Mouse (Mus musculus) urinary bladder, postnatal 4 days (tissue): ENCODE measurements around the gene Tnfsf9.
"Not testable (repeated sequence)": the region's sequence is repeated elsewhere in the genome, so short reads cannot be mapped to it uniquely, and the experiment has no call there.

Experiments used
- DNase-seq, 2 experiments: peaks; one replicate each; pipeline ENCODE4 v3.0.0; 2021 to 2022; ENCODE audit warnings: low spot score in 2 of 2

Tnfsf9 gene

GRCm38 (mm10) chr17:57134021-57134420, 28.9 kb downstream of the Tnfsf9 start:
- DNase-seq: not testable (repeated sequence)

- DNase-seq: no peak
These were observed 29.6 kb downstream of the Tnfsf9 start for GRCm38 (mm10) chr17:57134693-57135092.

- DNase-seq: no peak
These were observed 30.5 kb downstream of the Tnfsf9 start for GRCm38 (mm10) chr17:57135635-57136034.

GRCm38 (mm10) chr17:57138676-57139075, 33.6 kb downstream of the Tnfsf9 start:
- DNase-seq: no peak

- DNase-seq: no peak
These were observed 34.6 kb downstream of the Tnfsf9 start for GRCm38 (mm10) chr17:57139708-57140107.

GRCm38 (mm10) chr17:57143704-57144103, 38.6 kb downstream of the Tnfsf9 start:
- DNase-seq: no peak

- no peak for DNase-seq
These were observed 40.0 kb downstream of the Tnfsf9 start for GRCm38 (mm10) chr17:57145115-57145514.

- DNase-seq: no peak
These were observed 43.2 kb downstream of the Tnfsf9 start for GRCm38 (mm10) chr17:57148343-57148742.

DNA sequence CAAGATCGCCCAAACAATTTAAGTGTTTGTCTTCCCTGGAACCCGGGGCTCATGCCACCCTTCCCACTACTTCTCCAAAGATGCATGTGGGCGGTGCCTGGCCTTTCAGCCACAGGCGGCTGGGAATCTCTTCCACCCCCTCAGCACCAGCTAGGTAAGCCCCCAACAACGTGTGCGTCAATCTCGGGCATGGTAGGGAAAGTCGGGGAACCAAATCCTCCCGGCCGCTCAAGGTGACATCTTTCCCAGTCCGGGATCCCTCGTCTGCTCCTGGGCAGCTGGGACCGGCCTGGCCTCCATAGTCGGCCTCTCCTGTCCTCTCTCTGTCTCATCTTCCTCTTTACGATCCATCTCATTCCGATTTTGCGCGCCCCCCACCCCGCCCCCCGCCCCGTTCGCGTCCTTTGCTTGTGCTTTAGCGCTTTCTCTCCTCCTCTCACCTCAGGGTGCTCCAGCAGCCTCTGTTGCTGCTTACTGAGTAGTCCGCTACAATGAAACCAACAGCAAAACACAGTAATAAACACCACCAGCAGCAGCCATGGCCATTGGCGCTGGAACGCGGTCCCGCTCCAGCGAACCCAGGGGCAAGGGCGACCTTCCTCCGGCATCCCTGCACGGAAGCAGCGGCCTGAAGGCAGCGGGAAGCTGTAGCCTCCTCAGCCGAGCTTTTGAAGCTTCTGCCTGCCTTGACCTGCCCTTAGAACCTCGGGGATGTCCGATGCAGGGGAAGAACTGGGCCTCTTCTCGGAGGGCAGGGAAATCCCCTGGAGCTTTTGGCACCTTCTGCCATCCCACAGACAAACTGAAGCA, 44.1 kb downstream of the Tnfsf9 start, which contains the start of gene Cd70:
Cd70 (minus strand) TSS at position 784 of the 810 bp plus-strand sequence.
- no peak for DNase-seq

DNA sequence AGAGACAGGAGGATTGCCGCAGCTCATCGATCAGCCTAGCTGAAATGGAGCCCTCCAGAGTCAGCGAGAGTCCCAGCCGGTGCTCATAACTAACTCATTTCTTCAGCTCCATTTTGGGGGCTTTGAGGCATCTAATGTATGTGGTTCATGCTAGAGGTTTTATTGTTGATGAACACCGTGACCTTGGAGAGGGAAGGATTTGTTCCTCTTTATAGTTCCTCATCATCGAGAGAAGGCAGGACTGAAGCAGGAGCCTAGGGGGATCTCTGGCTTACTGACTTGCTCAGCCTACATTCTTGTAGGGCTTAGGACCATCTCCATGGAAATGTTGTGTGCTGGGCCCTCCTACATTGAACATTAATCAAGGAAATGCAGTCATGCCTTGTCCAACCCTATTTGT, 47.9 kb downstream of the Tnfsf9 start:
- DNase-seq: no peak

- no peak for DNase-seq
These were observed 48.7 kb downstream of the Tnfsf9 start for GRCm38 (mm10) chr17:57153787-57154186.
